13 mouse cellular contexts compared by ENCODE assay signal in genomic region chr6:136898222-136898621, GRCm38 (mm10). TPM values are rescaled to one million over a fixed set of nuclear protein-coding genes. Genes with fewer than 3 reads are reported as not detected.
DNase-seq lines count a peak whose midpoint lies in the region; ATAC-seq and TF ChIP-seq lines count a peak whose summit lies in the region.
"Had no signal": no experiment of that assay in that cellular context is flagged by ENCODE, and none has a peak within 500 bp of the region (broad histone marks: within the 10 kb centered on the region; RNA-seq: fewer than 3 reads in every experiment).

No protein-coding gene starts in this region.

- 31% methylated on average over 4 of the region's 4 CpGs for WGBS in lung, adult 2 months
- WGBS in heart, embryonic 13.5 days: 13% methylated on average over 4 of the region's 4 CpGs
- 30% methylated on average over 4 of the region's 4 CpGs for WGBS in lung, postnatal 0 days

- no peaks in the 10 kb centered on the region for H3K36me3 ChIP-seq in heart, embryonic 13.5 days
- no peaks in the 10 kb centered on the region for H3K36me3 ChIP-seq in lung, postnatal 0 days (ENCODE audit: insufficient read depth, low read length)
- H3K36me3 ChIP-seq: forebrain, embryonic 10.5 days; limb, embryonic 12.5 days; neural tube, embryonic 13.5 days had no signal

- no peak for TF ChIP-seq CTCF in lung, adult 2 months (IDR thresholded peaks at IDR 0.05; ENCODE audit: insufficient read depth, low read length)
- TF ChIP-seq CTCF in lung, postnatal 0 days (IDR thresholded peaks at IDR 0.05): no peak

- no peak overlapping the region for H3K4me2 ChIP-seq in heart, embryonic 13.5 days
- no peak overlapping the region for H3K4me2 ChIP-seq in lung, postnatal 0 days (replicated peaks; ENCODE audit: low read depth, low read length)
- H3K4me2 ChIP-seq: limb, embryonic 12.5 days; midbrain, embryonic 11.5 days; neural tube, embryonic 13.5 days had no signal

- H3K4me1 ChIP-seq in lung, adult 2 months (ENCODE audit: control insufficient read depth, insufficient read depth, low read length): peaks cover 7% of the 10 kb centered on the region; the same call in 1 of the 2 replicates
- H3K4me1 ChIP-seq in heart, embryonic 13.5 days: peaks cover 46% of the 10 kb centered on the region
- peaks cover 3% of the 10 kb centered on the region; the same call in 1 of the 2 replicates for H3K4me1 ChIP-seq in lung, postnatal 0 days (ENCODE audit: insufficient read depth, low read depth, low read length)
- H3K4me1 ChIP-seq: forebrain, embryonic 10.5 days; neural tube, embryonic 13.5 days had no signal

- peak; percentile 56 for ATAC-seq in heart, embryonic 13.5 days (ENCODE audit: extremely low read depth, insufficient number of reproducible peaks, low FRiP score, low TSS enrichment)
- ATAC-seq in lung, postnatal 0 days: peak; percentile 92

- TF ChIP-seq POLR2A in lung, adult 2 months (IDR thresholded peaks at IDR 0.05; ENCODE audit: borderline replicate concordance, extremely low read depth, low read depth, low read length): no peak

- H3K4me3 ChIP-seq in lung, adult 2 months (replicated peaks; ENCODE audit: extremely low read depth, low read depth, low read length): no peak overlapping the region
- no peak overlapping the region for H3K4me3 ChIP-seq in heart, embryonic 13.5 days
- H3K4me3 ChIP-seq in lung, postnatal 0 days (ENCODE audit: low read depth, low read length): no peak overlapping the region
- H3K4me3 ChIP-seq: forebrain, embryonic 10.5 days; limb, embryonic 12.5 days; neural tube, embryonic 13.5 days had no signal

- peak; percentile 49 to 71 for DNase-seq in lung, adult 18-20 months
- no peak for DNase-seq in lung, adult 2 months
- peak; percentile 93 for DNase-seq in lung, postnatal 0 days (ENCODE audit: low spot score)
- DNase-seq in spleen, postnatal 36 days (ENCODE audit: low spot score in 2 of 2): no peak
- DNase-seq in adrenal gland, adult (ENCODE audit: inconsistent age in 2 of 2, low spot score in 1 of 2): no peak
- DNase-seq in spleen, adult 18-20 months: no peak
- DNase-seq: cerebellum, adult 18-20 months; right cerebral cortex, postnatal 25 days had no signal

- no peak overlapping the region for H3K9ac ChIP-seq in heart, embryonic 13.5 days
- H3K9ac ChIP-seq in lung, postnatal 0 days (replicated peaks; ENCODE audit: low read depth): no peak overlapping the region
- H3K9ac ChIP-seq: limb, embryonic 12.5 days; neural tube, embryonic 13.5 days had no signal

- H3K27ac ChIP-seq in heart, embryonic 13.5 days (replicated peaks): peak overlapping the region; percentile 82
- H3K27ac ChIP-seq in lung, postnatal 0 days (ENCODE audit: low read length): peak overlapping the region; percentile 87
- H3K27ac ChIP-seq: forebrain, embryonic 10.5 days; limb, embryonic 12.5 days; neural tube, embryonic 13.5 days had no signal

- peak; percentile 98 for TF ChIP-seq EP300 in lung, postnatal 0 days (IDR thresholded peaks at IDR 0.05)

- no peaks in the 10 kb centered on the region for H3K9me3 ChIP-seq in heart, embryonic 13.5 days
- H3K9me3 ChIP-seq in lung, postnatal 0 days (ENCODE audit: low read length): no peaks in the 10 kb centered on the region
- H3K9me3 ChIP-seq: forebrain, embryonic 10.5 days; limb, embryonic 12.5 days; neural tube, embryonic 13.5 days had no signal

- H3K27me3 ChIP-seq in heart, embryonic 13.5 days (replicated peaks): no peaks in the 10 kb centered on the region
- no peaks in the 10 kb centered on the region for H3K27me3 ChIP-seq in lung, postnatal 0 days (replicated peaks; ENCODE audit: insufficient read depth, low read length)
- H3K27me3 ChIP-seq: limb, embryonic 12.5 days; neural tube, embryonic 13.5 days had no signal

RNA-seq across cellular contexts. Expression of gene Mgp, which starts 22.6 kb away (rescaled TPM):
- 3,073 and 5,313 TPM in 2 replicates for polyA plus RNA-seq in lung, adult 2 months (2012; rRNA removed)
- 290 and 310 TPM in 2 replicates for polyA plus RNA-seq in heart, embryonic 13.5 days (2015; fragmentation: Nextera tagmentation; extraction: Ambion mirVana)
- 1,533 and 1,851 TPM in 2 replicates for polyA plus RNA-seq in lung, postnatal 0 days (2015; fragmentation: Nextera tagmentation; extraction: Ambion mirVana)

RNA-seq across cellular contexts. Expression of gene Erp27, which starts 23.8 kb away (rescaled TPM):
- 0.26 TPM in 1 of 2 replicates, not detected in the other for polyA plus RNA-seq in lung, adult 2 months (2012; rRNA removed)
- polyA plus RNA-seq in heart, embryonic 13.5 days (2015; fragmentation: Nextera tagmentation; extraction: Ambion mirVana): 0.80 and 0.96 TPM in 2 replicates
- 0.61 and 0.74 TPM in 2 replicates for polyA plus RNA-seq in lung, postnatal 0 days (2015; fragmentation: Nextera tagmentation; extraction: Ambion mirVana)
- polyA plus RNA-seq: forebrain, embryonic 10.5 days; midbrain, embryonic 11.5 days; neural tube, embryonic 13.5 days had no signal

RNA-seq across cellular contexts. Expression of gene Pde6h, which starts 25.4 kb away (rescaled TPM):
- 0.02 and 0.20 TPM in 2 replicates for polyA plus RNA-seq in lung, adult 2 months (2012; rRNA removed)
- polyA plus RNA-seq in heart, embryonic 13.5 days (2015; fragmentation: Nextera tagmentation; extraction: Ambion mirVana): 0.36 TPM in 1 of 2 replicates, not detected in the other
- 0.27 and 0.60 TPM in 2 replicates for polyA plus RNA-seq in lung, postnatal 0 days (2015; fragmentation: Nextera tagmentation; extraction: Ambion mirVana)
- polyA plus RNA-seq: forebrain, embryonic 10.5 days; midbrain, embryonic 11.5 days; neural tube, embryonic 13.5 days had no signal

RNA-seq across cellular contexts. Expression of gene Art4, which starts 40.7 kb away (rescaled TPM):
- 10.3 TPM in 2 replicates for polyA plus RNA-seq in lung, adult 2 months (2012; rRNA removed)
- 13.3 and 15.6 TPM in 2 replicates for polyA plus RNA-seq in heart, embryonic 13.5 days (2015; fragmentation: Nextera tagmentation; extraction: Ambion mirVana)
- 7.5 and 7.9 TPM in 2 replicates for polyA plus RNA-seq in lung, postnatal 0 days (2015; fragmentation: Nextera tagmentation; extraction: Ambion mirVana)

RNA-seq across cellular contexts. Expression of gene Arhgdib, which starts 43.5 kb away (rescaled TPM):
- polyA plus RNA-seq in lung, adult 2 months (2012; rRNA removed): 55.5 and 82.9 TPM in 2 replicates
- polyA plus RNA-seq in heart, embryonic 13.5 days (2015; fragmentation: Nextera tagmentation; extraction: Ambion mirVana): 85.1 and 86.5 TPM in 2 replicates
- polyA plus RNA-seq in lung, postnatal 0 days (2015; fragmentation: Nextera tagmentation; extraction: Ambion mirVana): 68.4 and 70.8 TPM in 2 replicates

Comparison
In these comparisons a context has a peak if more than half of its experiments do, and no peak if none do; other contexts are left out.
1. DNase-seq: peak in lung, adult 18-20 months (2 of 2) and lung, postnatal 0 days (single experiment); none in lung, adult 2 months (single experiment), spleen, postnatal 36 days (0 of 2), adrenal gland, adult (0 of 2) and spleen, adult 18-20 months (0 of 2).